Mouse (Mus musculus): ENCODE measurements around the gene Foxj3. TPM values are rescaled to one million over a fixed set of nuclear protein-coding genes. Genes with fewer than 3 reads are reported as not detected.
"Not testable (repeated sequence)": the region's sequence is repeated elsewhere in the genome, so short reads cannot be mapped to it uniquely, and the experiment has no call there.

Gene Foxj3
- polyA plus RNA-seq, 1 experiment from 2014 or later: 30.0 TPM

- H3K36me3 ChIP-seq (replicated peaks; ENCODE audit: control insufficient read depth, insufficient read depth): peaks cover 3% of the 10 kb centered on the region; the same call in 1 of the 2 replicates
- no peak overlapping the region for H3K27ac ChIP-seq
- 60% methylated on average over 3 of the region's 3 CpGs for WGBS
- no peaks in the 10 kb centered on the region for H3K4me1 ChIP-seq (replicated peaks; ENCODE audit: control insufficient read depth, insufficient read depth, low read length)
- H3K9me3 ChIP-seq (ENCODE audit: control insufficient read depth, low read length): no peaks in the 10 kb centered on the region
- H3K4me2 ChIP-seq (replicated peaks): no peak overlapping the region
- no peaks in the 10 kb centered on the region for H3K27me3 ChIP-seq (ENCODE audit: control insufficient read depth, insufficient read depth, low read length)
- DNase-seq (ENCODE audit: low spot score): no peak
- ATAC-seq (ENCODE audit: low FRiP score): no peak
- no peak overlapping the region for H3K9ac ChIP-seq
- no peak overlapping the region for H3K4me3 ChIP-seq (replicated peaks; ENCODE audit: low read length)
Measured at GRCm38 (mm10) chr4:119592479-119592878, 55.7 kb downstream of the Foxj3 start.

GRCm38 (mm10) chr4:119594331-119594730 lies 57.5 kb downstream of the Foxj3 start:
- Histone ChIP-seq H3K27me3 (ENCODE audit: control insufficient read depth, insufficient read depth, low read length) (no peaks in the 10 kb centered on the region), H3K27ac (no peak overlapping the region), H3K4me3 (replicated peaks; ENCODE audit: low read length) (no peak overlapping the region), H3K4me1 (replicated peaks; ENCODE audit: control insufficient read depth, insufficient read depth, low read length) (no peaks in the 10 kb centered on the region), H3K36me3 (replicated peaks; ENCODE audit: control insufficient read depth, insufficient read depth) (no peaks in the 10 kb centered on the region), H3K4me2 (replicated peaks) (no peak overlapping the region), H3K9ac (no peak overlapping the region), H3K9me3 (ENCODE audit: control insufficient read depth, low read length) (no peaks in the 10 kb centered on the region)
- no peak for ATAC-seq (ENCODE audit: low FRiP score)
- no peak for DNase-seq (ENCODE audit: low spot score)
- WGBS: over 99% methylated on average over 14 of the region's 14 CpGs

DNA sequence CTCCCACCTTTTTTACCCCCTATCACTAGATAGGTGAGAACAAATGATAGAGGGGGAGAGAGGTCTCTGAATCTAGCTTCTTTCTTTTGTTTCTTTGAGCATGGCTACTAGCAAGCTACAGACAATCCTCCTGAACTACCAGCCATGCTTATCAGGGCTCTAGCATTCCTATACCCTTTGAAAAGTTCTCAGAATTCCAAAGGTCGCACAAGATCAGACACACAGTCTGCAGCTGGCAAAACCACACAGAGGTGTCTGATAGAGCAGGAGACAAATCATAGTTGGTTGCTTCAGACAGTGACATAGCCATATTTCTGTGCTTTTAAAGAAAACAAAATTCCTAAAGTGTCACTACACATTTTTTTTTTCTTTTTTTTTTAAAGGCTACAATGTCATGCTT lies 62.8 kb downstream of the Foxj3 start:
- ATAC-seq (ENCODE audit: low FRiP score) (no peak), DNase-seq (ENCODE audit: low spot score) (no peak)
- 73% methylated on average over 1 of the region's 1 CpGs for WGBS
- no peak overlapping the region for H3K4me3 ChIP-seq (replicated peaks; ENCODE audit: low read length)
- H3K4me1 ChIP-seq (replicated peaks; ENCODE audit: control insufficient read depth, insufficient read depth, low read length): no peaks in the 10 kb centered on the region
- no peaks in the 10 kb centered on the region for H3K27me3 ChIP-seq (ENCODE audit: control insufficient read depth, insufficient read depth, low read length)
- no peak overlapping the region for H3K9ac ChIP-seq
- no peak overlapping the region for H3K4me2 ChIP-seq (replicated peaks)
- H3K27ac ChIP-seq: no peak overlapping the region
- H3K36me3 ChIP-seq (replicated peaks; ENCODE audit: control insufficient read depth, insufficient read depth): peaks cover 8% of the 10 kb centered on the region; the same call in 1 of the 2 replicates
- no peaks in the 10 kb centered on the region for H3K9me3 ChIP-seq (ENCODE audit: control insufficient read depth, low read length)

DNA sequence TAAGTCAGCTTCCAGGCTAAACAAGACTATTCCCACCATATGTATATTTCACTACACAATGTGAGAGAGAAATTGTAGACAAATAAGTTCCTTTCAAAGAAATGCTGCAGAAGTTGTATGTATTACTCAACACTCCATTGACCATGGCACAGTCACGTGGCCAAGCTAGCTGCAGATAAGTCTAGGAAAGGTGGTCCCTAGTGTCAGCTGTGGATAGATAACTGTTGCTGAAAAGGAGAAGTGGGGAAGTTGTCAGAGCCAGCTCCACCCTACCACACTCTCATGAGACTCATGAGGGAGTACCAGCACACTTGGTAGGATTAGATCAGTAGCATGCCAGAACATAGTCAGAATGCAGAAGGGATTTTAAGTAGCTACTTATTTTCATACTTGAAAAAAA lies 72.7 kb downstream of the Foxj3 start:
- Histone ChIP-seq H3K4me2 (replicated peaks) (no peak overlapping the region), H3K4me1 (replicated peaks; ENCODE audit: control insufficient read depth, insufficient read depth, low read length) (no peaks in the 10 kb centered on the region), H3K9me3 (ENCODE audit: control insufficient read depth, low read length) (no peaks in the 10 kb centered on the region), H3K27ac (no peak overlapping the region), H3K27me3 (ENCODE audit: control insufficient read depth, insufficient read depth, low read length) (no peaks in the 10 kb centered on the region), H3K9ac (no peak overlapping the region), H3K4me3 (replicated peaks; ENCODE audit: low read length) (no peak overlapping the region), H3K36me3 (replicated peaks; ENCODE audit: control insufficient read depth, insufficient read depth) (no peaks in the 10 kb centered on the region; the same call in 1 of the 2 replicates)
- ATAC-seq (ENCODE audit: low FRiP score) (no peak), DNase-seq (ENCODE audit: low spot score) (no peak)
- WGBS: 98% methylated on average over 1 of the region's 1 CpGs

DNA sequence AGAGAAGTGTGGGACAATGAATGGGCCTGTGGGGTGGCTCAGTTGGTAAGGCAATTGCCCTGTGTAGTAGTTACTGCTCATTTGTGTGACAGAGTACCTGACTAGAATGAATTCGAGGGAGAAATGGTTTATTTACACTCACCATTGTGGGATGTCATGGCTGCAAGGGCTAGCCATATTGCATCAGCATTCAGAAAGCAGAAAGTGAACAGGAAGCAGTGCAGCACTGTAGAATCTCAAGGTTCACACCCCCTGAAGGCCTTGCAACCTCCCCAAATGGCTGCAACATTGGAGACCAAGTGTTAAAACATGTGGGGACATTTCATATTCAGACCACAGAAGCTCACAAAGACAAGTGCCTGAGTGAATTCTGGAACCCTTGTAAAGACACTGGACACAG lies 77.3 kb downstream of the Foxj3 start:
- Histone ChIP-seq H3K4me2 (replicated peaks) (no peak overlapping the region), H3K27me3 (ENCODE audit: control insufficient read depth, insufficient read depth, low read length) (no peaks in the 10 kb centered on the region), H3K36me3 (replicated peaks; ENCODE audit: control insufficient read depth, insufficient read depth) (peaks cover 5% of the 10 kb centered on the region), H3K9me3 (ENCODE audit: control insufficient read depth, low read length) (no peaks in the 10 kb centered on the region), H3K4me1 (replicated peaks; ENCODE audit: control insufficient read depth, insufficient read depth, low read length) (no peaks in the 10 kb centered on the region), H3K9ac (no peak overlapping the region), H3K27ac (no peak overlapping the region), H3K4me3 (replicated peaks; ENCODE audit: low read length) (no peak overlapping the region)
- ATAC-seq (ENCODE audit: low FRiP score) (no peak), DNase-seq (ENCODE audit: low spot score) (no peak)
- 58% methylated on average over 1 of the region's 1 CpGs for WGBS

- Histone ChIP-seq H3K4me3 (replicated peaks; ENCODE audit: low read length) (no peak overlapping the region), H3K9ac (no peak overlapping the region), H3K27ac (no peak overlapping the region), H3K4me1 (replicated peaks; ENCODE audit: control insufficient read depth, insufficient read depth, low read length) (no peaks in the 10 kb centered on the region), H3K9me3 (ENCODE audit: control insufficient read depth, low read length) (no peaks in the 10 kb centered on the region), H3K4me2 (replicated peaks) (no peak overlapping the region), H3K27me3 (ENCODE audit: control insufficient read depth, insufficient read depth, low read length) (no peaks in the 10 kb centered on the region), H3K36me3 (replicated peaks; ENCODE audit: control insufficient read depth, insufficient read depth) (peaks cover 8% of the 10 kb centered on the region)
- ATAC-seq (ENCODE audit: low FRiP score) (no peak), DNase-seq (ENCODE audit: low spot score) (no peak)
- 83% methylated on average over 4 of the region's 4 CpGs for WGBS
Measured at GRCm38 (mm10) chr4:119614724-119615123, 77.9 kb downstream of the Foxj3 start.

- no peaks in the 10 kb centered on the region for H3K9me3 ChIP-seq (ENCODE audit: control insufficient read depth, low read length)
- peaks cover 56% of the 10 kb centered on the region for H3K36me3 ChIP-seq (replicated peaks; ENCODE audit: control insufficient read depth, insufficient read depth)
- ATAC-seq (ENCODE audit: low FRiP score) (no peak), DNase-seq (ENCODE audit: low spot score) (no peak)
- no peak overlapping the region for H3K9ac ChIP-seq
- no peak overlapping the region for H3K27ac ChIP-seq
- H3K4me1 ChIP-seq (replicated peaks; ENCODE audit: control insufficient read depth, insufficient read depth, low read length): no peaks in the 10 kb centered on the region
- no peaks in the 10 kb centered on the region for H3K27me3 ChIP-seq (ENCODE audit: control insufficient read depth, insufficient read depth, low read length)
- no peak overlapping the region for H3K4me2 ChIP-seq (replicated peaks)
- no peak overlapping the region for H3K4me3 ChIP-seq (replicated peaks; ENCODE audit: low read length)
- WGBS: 43% methylated on average over 7 of the region's 7 CpGs
Measured at GRCm38 (mm10) chr4:119626081-119626645, 89.4 kb downstream of the Foxj3 start.

- Histone ChIP-seq H3K9me3 (ENCODE audit: control insufficient read depth, low read length) (no peaks in the 10 kb centered on the region), H3K4me1 (replicated peaks; ENCODE audit: control insufficient read depth, insufficient read depth, low read length) (no peaks in the 10 kb centered on the region), H3K4me3 (replicated peaks; ENCODE audit: low read length) (no peak overlapping the region), H3K27ac (no peak overlapping the region), H3K9ac (no peak overlapping the region), H3K27me3 (ENCODE audit: control insufficient read depth, insufficient read depth, low read length) (no peaks in the 10 kb centered on the region), H3K36me3 (replicated peaks; ENCODE audit: control insufficient read depth, insufficient read depth) (peaks cover 49% of the 10 kb centered on the region), H3K4me2 (replicated peaks) (no peak overlapping the region)
- WGBS: 79% methylated on average over 3 of the region's 3 CpGs
- no peak for ATAC-seq (ENCODE audit: low FRiP score)
- no peak for DNase-seq (ENCODE audit: low spot score)
Measured at GRCm38 (mm10) chr4:119626876-119627275, 90.1 kb downstream of the Foxj3 start.

DNA sequence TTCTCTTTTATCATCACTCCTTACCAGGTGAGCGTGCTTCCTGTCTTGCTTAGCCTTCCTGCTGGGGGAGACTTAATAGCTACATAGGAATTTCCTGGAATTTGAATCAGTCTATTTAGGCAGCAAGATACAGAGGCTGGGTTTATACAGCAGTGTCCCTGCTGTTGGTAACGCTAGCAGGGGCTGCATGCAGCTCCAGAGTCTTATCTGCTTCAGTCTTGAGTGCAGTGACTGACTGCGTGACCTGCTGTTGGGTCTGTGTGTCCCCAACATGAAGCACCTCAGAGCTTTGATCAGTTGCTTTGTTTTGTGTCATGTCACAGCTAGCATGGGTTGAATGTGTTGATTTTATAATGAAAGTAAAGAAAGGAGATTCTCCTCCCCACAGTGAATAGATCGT lies 90.5 kb downstream of the Foxj3 start:
- no peaks in the 10 kb centered on the region for H3K27me3 ChIP-seq (ENCODE audit: control insufficient read depth, insufficient read depth, low read length)
- WGBS: 74% methylated on average over 4 of the region's 4 CpGs
- no peaks in the 10 kb centered on the region for H3K9me3 ChIP-seq (ENCODE audit: control insufficient read depth, low read length)
- no peak for ATAC-seq (ENCODE audit: low FRiP score)
- no peak overlapping the region for H3K9ac ChIP-seq
- H3K27ac ChIP-seq: 0 out of 2 replicates have a peak overlapping the region, but pooled peaks have one; percentile 20
- H3K36me3 ChIP-seq (replicated peaks; ENCODE audit: control insufficient read depth, insufficient read depth): peaks cover 44% of the 10 kb centered on the region
- no peak overlapping the region for H3K4me2 ChIP-seq (replicated peaks)
- DNase-seq (ENCODE audit: low spot score): no peak
- no peak overlapping the region for H3K4me3 ChIP-seq (replicated peaks; ENCODE audit: low read length)
- H3K4me1 ChIP-seq (replicated peaks; ENCODE audit: control insufficient read depth, insufficient read depth, low read length): no peaks in the 10 kb centered on the region

DNA sequence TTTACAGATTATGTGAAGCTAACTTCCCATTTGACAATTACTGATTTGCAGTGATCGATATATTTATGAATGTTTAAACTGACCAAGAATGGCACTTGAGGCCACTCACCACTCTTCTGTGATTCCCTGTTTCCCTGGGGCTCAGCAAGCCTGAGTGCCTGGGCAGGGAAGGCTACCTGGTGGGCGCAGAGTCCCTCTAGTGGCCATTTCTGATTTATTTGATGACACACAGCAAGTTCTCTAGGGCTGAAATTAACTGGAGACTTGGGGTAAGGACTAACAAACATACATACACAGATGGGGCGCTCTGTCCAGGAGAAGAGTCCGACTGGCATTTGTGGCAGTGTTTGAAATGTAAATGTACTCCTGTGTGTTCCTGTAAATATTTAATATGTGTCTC lies 91.6 kb downstream of the Foxj3 start:
- DNase-seq (ENCODE audit: low spot score); H3K27ac ChIP-seq; H3K4me2 ChIP-seq (replicated peaks); H3K9me3 ChIP-seq (ENCODE audit: control insufficient read depth, low read length); H3K27me3 ChIP-seq (ENCODE audit: control insufficient read depth, insufficient read depth, low read length); H3K4me1 ChIP-seq (replicated peaks; ENCODE audit: control insufficient read depth, insufficient read depth, low read length); ATAC-seq (ENCODE audit: low FRiP score); H3K9ac ChIP-seq; H3K4me3 ChIP-seq (replicated peaks; ENCODE audit: low read length): not testable (repeated sequence)
- 75% methylated on average over 4 of the region's 4 CpGs for WGBS
- peaks cover 34% of the 10 kb centered on the region for H3K36me3 ChIP-seq (replicated peaks; ENCODE audit: control insufficient read depth, insufficient read depth)
